Mouse (Mus musculus): ENCODE measurements at regions not wholly inside any gene's neighbourhood (a gene's known extent, or its start where the extent isn't known, plus 50 kb on each side); places are given as distances from the start of the nearest gene placed in this dataset.

- TF ChIP-seq CTCF (IDR thresholded peaks at IDR 0.05; ENCODE audit: borderline replicate concordance, control insufficient read depth, extremely low read depth, insufficient read depth, low read length, poor library complexity) (no peak), POLR2A (IDR thresholded peaks at IDR 0.05; ENCODE audit: control insufficient read depth, extremely low read depth, insufficient read depth, low read length, poor library complexity) (no peak)
Observed at GRCm38 (mm10) chr1:69752724-69753123, 65.7 kb upstream of the Ikzf2 start.

Measured in thymus, adult 2 months (tissue).